Mouse (Mus musculus) limb, embryonic 11.5 days (tissue): Measurements from ENCODE around the gene Tagln3. TPM values are rescaled to one million over a fixed set of nuclear protein-coding genes. Genes with fewer than 3 reads are reported as not detected.
A peak's percentile ranks its signal among the peaks of the same experiment; 100 is the strongest.

Experiments
- ATAC-seq: fragments of 200-750 bp; cut with Nextera tagmentation; 2 replicates; pipeline ENCODE4 v1.8.0; 2017; ENCODE audit warnings: low read depth; ENCODE audit not compliant: insufficient number of reproducible peaks, low FRiP score, low TSS enrichment
- DNase-seq: peaks from one replicate; pipeline ENCODE4 v3.0.0-alpha.2; 2015; ENCODE audit warnings: low spot score
- H3K27ac ChIP-seq: fragments of 300-500 bp; sonication (generic); replicated peaks from 2 replicates; pipeline ENCODE4 v1.5.1; 2014; ENCODE audit warnings: low read depth, mild to moderate bottlenecking, low read length
- H3K27me3 ChIP-seq: fragments of 300-500 bp; sonication (generic); 2 replicates; pipeline ENCODE4 v1.6.1; 2014; ENCODE audit warnings: mild to moderate bottlenecking, low read length, mixed read lengths; ENCODE audit not compliant: control insufficient read depth, insufficient read depth
- H3K36me3 ChIP-seq: fragments of 300-500 bp; sonication (generic); 2 replicates; pipeline ENCODE4 v1.6.1; 2014; ENCODE audit warnings: mild to moderate bottlenecking, low read length, moderate library complexity, mixed read lengths; ENCODE audit not compliant: control insufficient read depth, insufficient read depth
- H3K4me1 ChIP-seq: fragments of 300-500 bp; sonication (generic); 2 replicates; pipeline ENCODE4 v1.6.1; 2014; ENCODE audit warnings: low read length, mixed read lengths; ENCODE audit not compliant: control insufficient read depth, insufficient read depth
- H3K4me2 ChIP-seq: fragments of 300-500 bp; sonication (generic); 2 replicates; pipeline ENCODE4 v1.6.1; 2014; ENCODE audit warnings: low read depth, mild to moderate bottlenecking, moderate library complexity; ENCODE audit not compliant: severe bottlenecking
- H3K4me3 ChIP-seq: fragments of 300-500 bp; sonication (generic); 2 replicates; pipeline ENCODE4 v1.5.1; 2014; ENCODE audit warnings: low read depth, low read length
- H3K9ac ChIP-seq: fragments of 300-500 bp; sonication (generic); 2 replicates; pipeline ENCODE4 v1.6.1; 2014; ENCODE audit warnings: mild to moderate bottlenecking, low read length
- H3K9me3 ChIP-seq: fragments of 300-500 bp; sonication (generic); 2 replicates; pipeline ENCODE4 v1.6.1; 2016; ENCODE audit warnings: low read length; ENCODE audit not compliant: control insufficient read depth
- WGBS: fragments of 180-500 bp; shearing (Covaris S2); extraction: QIAGEN DNeasy Blood & Tissue Kit; methylation state at CpG from one replicate; pipeline ENCODE4 v1.1.7; 2014; 5-methylcytosine and 5-hydroxymethylcytosine counted together
- polyA plus RNA-seq: library from polyadenylated mRNA; unstranded; fragments of >200 nt; fragmentation: Nextera tagmentation; extraction: Ambion mirVana; gene quantifications from 2 replicates; pipeline ENCODE4 v1.2.1, GENCODE M21; 2014

Tagln3 gene
- polyA plus RNA-seq, 1 experiment from 2014 or later, result 29.2 TPM

DNA sequence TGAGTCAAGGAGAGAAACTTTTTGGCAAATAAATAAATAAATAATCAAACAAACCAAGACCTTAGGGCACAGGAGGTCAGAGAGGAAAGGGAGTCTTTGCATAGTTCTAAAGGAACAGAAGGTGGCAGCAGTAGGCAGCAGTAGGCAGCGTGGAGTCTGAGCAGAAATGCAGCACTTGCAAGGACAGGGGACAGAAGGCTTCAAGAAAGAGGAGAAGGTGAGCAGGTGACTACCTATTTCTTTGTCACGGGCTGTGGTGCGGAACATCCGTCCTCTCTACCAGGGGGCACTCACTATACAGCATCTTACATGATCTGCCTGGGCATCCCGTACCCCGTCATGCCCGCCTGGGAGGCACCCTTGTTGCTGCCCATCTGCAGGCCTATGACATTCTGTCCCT, 13.1 kb downstream of the Tagln3 start:
- no peaks in the 10 kb centered on the region for H3K36me3 ChIP-seq
- no peak overlapping the region for H3K9ac ChIP-seq
- WGBS, result 77% methylated on average over 7 of the region's 7 CpGs
- H3K27ac ChIP-seq, result no peak overlapping the region
- no peaks in the 10 kb centered on the region for H3K4me1 ChIP-seq
- H3K4me2 ChIP-seq, result no peak overlapping the region
- H3K27me3 ChIP-seq, result no peaks in the 10 kb centered on the region
- ATAC-seq (0 out of 2 replicates have a peak, but pooled peaks have one; percentile 17), DNase-seq (peak; percentile 25)
- no peak overlapping the region for H3K4me3 ChIP-seq
- H3K9me3 ChIP-seq, result no peaks in the 10 kb centered on the region

DNA sequence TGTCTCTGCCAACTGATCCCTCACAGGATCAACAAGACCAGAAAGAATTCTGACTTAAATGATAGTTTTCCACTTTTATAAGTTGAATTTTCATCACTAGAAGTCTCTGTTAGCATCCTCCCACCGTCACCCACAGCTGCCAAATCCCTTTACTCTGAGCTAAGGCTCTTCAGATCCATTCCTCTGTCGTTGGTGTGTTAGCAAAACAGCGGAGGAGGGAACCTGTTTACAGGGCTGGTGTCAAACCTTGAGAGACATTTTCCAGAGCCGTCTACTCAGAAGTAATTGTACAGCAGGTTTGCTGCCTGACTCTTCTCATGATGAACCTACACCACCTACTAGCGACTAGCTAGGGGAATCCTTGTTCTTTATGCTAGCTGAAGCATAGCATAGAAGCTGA, 25.1 kb downstream of the Tagln3 start:
- no peak overlapping the region for H3K4me2 ChIP-seq

DNA sequence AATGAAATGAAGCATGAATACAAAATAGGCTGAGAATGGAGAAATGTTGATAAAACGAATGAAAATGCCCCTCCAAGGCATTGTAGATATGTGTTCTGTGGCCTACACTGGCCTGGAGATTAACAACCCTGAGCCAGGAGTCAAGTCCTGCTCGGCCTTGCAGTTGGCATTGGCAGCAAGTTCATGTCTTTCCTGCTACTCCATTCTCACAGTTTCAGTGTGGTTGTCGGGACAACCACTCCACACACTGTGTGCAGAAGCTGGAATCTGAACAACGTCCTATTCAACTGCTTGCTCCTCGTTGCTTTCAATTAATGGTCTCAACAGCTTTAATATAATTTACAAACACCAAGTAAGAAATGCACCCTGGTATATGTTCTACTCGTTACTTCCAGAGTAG, 26.4 kb downstream of the Tagln3 start:
- Histone ChIP-seq H3K4me3 (no peak overlapping the region), H3K27ac (no peak overlapping the region), H3K9me3 (no peaks in the 10 kb centered on the region), H3K4me1 (no peaks in the 10 kb centered on the region), H3K4me2 (no peak overlapping the region), H3K27me3 (no peaks in the 10 kb centered on the region), H3K36me3 (no peaks in the 10 kb centered on the region), H3K9ac (no peak overlapping the region)
- WGBS, result 82% methylated on average over 6 of the region's 6 CpGs
- ATAC-seq, result no peak
- no peak for DNase-seq

More for the DNA sequence above, 25.1 kb downstream of the Tagln3 start:
- no peak overlapping the region for H3K4me3 ChIP-seq
- ATAC-seq (no peak), DNase-seq (no peak)
- no peaks in the 10 kb centered on the region for H3K27me3 ChIP-seq
- H3K36me3 ChIP-seq, result no peaks in the 10 kb centered on the region
- H3K4me1 ChIP-seq, result no peaks in the 10 kb centered on the region
- H3K9ac ChIP-seq, result no peak overlapping the region
- WGBS, result 51% methylated on average over 5 of the region's 5 CpGs
- H3K27ac ChIP-seq, result no peak overlapping the region
- H3K9me3 ChIP-seq, result no peaks in the 10 kb centered on the region

DNA sequence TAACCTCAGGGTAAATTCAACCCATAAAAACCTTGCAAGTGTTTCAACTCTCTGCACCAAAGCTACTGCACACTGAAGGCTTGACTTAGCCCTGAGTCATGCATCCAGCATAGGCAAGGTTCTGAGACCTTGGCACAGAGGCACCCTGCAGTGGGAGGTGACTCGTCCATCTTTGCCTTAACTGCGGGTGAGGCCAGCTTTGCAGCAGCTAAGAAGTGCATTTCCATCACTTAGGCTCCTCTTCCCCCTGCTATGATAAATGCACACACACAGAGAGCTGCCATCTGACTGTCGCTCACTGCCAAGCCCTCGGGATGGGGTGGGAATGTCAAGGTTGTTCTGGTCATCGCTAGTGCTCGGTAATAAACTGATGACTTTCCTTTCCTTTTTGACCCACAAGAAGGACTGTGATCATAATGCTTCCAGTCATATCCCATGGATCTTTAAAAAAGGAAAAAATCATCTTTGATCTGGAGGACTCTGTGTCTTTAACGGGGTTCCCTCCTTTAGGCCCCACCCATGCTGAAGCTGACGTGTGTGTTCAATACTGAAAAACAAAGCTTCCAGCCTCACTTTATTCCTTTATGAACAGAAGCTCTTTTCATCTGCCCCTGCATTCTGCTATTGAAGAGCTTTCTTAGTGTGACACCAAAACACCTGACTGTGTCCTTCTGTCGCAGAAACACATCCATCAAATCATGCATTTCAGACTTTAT, 28.8 kb downstream of the Tagln3 start:
- WGBS, result 84% methylated on average over 9 of the region's 9 CpGs

DNA sequence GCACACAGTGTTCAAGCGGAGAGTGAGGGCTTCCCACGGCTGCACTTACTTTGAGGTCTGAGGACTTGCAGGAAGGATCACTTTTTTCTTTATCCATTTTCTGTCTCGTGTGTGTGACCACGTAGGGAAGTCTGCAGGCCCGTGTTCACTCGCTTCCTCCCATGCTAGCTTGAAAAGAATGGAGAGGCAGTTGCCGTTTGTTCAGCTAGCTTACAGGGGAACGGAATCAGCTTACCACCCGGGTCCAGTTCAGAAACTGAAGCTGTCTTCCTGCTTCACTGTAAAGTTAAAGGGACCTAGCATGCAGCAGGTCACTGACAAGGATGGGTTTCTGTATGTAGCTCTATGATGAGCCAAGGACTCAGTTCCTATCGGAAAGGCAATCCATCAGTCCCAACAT, 30.9 kb downstream of the Tagln3 start, which contains the start of gene Tmprss7:
Gene Tmprss7, minus strand, starts transcription at position 101 of the 400 bp plus-strand sequence.
- Histone ChIP-seq H3K27me3 (no peaks in the 10 kb centered on the region), H3K4me1 (no peaks in the 10 kb centered on the region), H3K9me3 (no peaks in the 10 kb centered on the region), H3K4me2 (no peak within 1 kb of the TSS), H3K27ac (no peak within 1 kb of the TSS), H3K9ac (no peak within 1 kb of the TSS), H3K36me3 (no peaks in the 10 kb centered on the region), H3K4me3 (no peak within 1 kb of the TSS)
- 80% methylated on average over 10 of the region's 10 CpGs for WGBS
- ATAC-seq (no peak), DNase-seq (no peak)

More for the DNA sequence above, 28.8 kb downstream of the Tagln3 start:
- ATAC-seq (no peak), DNase-seq (no peak)
- Histone ChIP-seq H3K27me3 (no peaks in the 10 kb centered on the region), H3K4me3 (no peak overlapping the region), H3K36me3 (no peaks in the 10 kb centered on the region), H3K4me2 (no peak overlapping the region), H3K4me1 (no peaks in the 10 kb centered on the region), H3K9ac (no peak overlapping the region), H3K27ac (no peak overlapping the region), H3K9me3 (no peaks in the 10 kb centered on the region)

DNA sequence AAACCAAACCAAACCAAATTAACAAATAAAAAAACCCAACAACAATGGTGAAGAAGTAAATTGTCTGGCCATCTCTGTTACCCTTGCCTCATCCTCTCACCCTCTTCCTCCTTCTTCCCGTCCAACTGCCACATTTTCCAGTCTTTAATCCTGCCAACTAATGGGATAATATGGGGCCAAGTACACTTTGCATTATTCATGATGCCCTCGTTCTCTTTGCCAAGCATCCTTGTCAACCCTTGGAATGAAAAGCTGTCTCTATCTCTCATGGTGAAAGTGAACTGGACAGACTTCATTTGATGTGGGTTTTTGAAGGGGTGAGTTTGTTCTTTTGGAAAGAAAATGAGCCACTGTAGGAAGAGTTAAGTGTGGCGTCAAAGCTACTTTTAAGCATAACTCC, 31.6 kb downstream of the Tagln3 start:
- Histone ChIP-seq H3K36me3 (no peaks in the 10 kb centered on the region), H3K27me3 (no peaks in the 10 kb centered on the region), H3K9ac (no peak overlapping the region), H3K9me3 (no peaks in the 10 kb centered on the region), H3K4me3 (no peak overlapping the region), H3K27ac (no peak overlapping the region), H3K4me1 (no peaks in the 10 kb centered on the region), H3K4me2 (no peak overlapping the region)
- 77% methylated on average over 3 of the region's 3 CpGs for whole genome bisulfite sequencing
- DNase-seq (no peak), ATAC-seq (no peak)

DNA sequence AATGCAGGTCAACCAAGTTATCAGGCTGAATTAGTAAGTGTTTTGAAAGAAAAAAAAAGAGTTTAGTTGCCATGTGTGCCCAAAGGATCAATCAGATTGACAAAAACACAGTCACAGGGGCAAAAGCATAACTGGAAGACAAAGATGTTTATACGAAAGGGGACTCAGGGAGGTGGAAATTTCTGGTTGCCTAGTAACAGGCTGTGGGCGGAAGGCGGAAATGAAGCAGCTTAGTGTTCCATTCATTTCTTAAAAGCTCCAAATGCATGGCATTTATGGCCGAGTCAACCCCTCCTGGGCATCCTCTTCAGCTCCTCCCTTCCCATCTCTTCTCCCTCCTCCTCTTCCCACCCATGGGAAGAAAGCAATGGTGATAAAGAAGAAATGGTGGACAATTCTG, 34.2 kb downstream of the Tagln3 start:
- Histone ChIP-seq H3K9me3 (no peaks in the 10 kb centered on the region), H3K27ac (no peak overlapping the region), H3K4me3 (no peak overlapping the region), H3K36me3 (no peaks in the 10 kb centered on the region), H3K4me2 (no peak overlapping the region), H3K4me1 (no peaks in the 10 kb centered on the region), H3K27me3 (no peaks in the 10 kb centered on the region), H3K9ac (no peak overlapping the region)
- WGBS, result 61% methylated on average over 4 of the region's 4 CpGs
- DNase-seq, result no peak
- ATAC-seq, result no peak

DNA sequence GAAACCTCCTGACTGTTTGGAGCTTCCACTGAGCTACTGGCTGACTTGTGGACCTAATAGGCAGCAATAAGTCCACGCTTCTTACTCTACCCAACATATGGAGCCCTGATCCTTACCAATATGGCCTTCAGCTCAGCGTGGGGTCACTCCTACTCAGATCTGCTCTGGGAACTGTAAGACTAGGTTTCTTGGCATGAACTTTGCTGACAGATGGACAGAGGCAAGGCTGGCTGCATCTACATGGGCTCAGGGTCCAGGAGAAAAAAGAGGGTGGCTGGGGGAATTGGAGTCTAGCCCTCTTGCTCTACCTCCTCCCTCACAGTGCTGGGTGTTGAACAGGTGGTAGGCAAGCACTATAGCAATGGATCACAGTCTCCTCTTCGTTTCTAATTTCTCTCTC, 37.6 kb downstream of the Tagln3 start:
- Histone ChIP-seq H3K4me2 (no peak overlapping the region), H3K27ac (no peak overlapping the region), H3K27me3 (no peaks in the 10 kb centered on the region), H3K4me1 (no peaks in the 10 kb centered on the region), H3K36me3 (no peaks in the 10 kb centered on the region), H3K4me3 (no peak overlapping the region), H3K9me3 (no peaks in the 10 kb centered on the region), H3K9ac (no peak overlapping the region)
- WGBS, result 83% methylated on average over 3 of the region's 3 CpGs
- ATAC-seq (no peak), DNase-seq (no peak)

DNA sequence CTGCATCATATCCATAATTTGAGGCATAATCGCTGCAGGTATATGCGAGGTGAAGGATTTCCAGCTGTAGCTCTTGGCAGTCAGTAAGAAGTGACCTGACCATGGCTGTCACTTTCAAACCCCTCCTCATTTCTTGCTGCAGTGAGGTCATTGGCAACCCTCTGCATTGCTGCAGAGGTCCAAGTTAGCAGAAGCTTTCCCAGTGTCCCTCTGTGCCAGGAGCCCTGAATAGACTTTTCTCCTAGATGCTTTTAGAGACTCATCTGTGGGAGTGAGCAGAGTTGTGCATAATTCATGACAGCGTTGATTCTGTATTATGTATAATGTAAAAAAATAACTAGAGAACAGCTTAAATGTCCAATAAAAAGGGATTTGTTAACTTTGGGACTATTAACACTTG, 39.1 kb downstream of the Tagln3 start:
- no peaks in the 10 kb centered on the region for H3K27me3 ChIP-seq
- no peaks in the 10 kb centered on the region for H3K9me3 ChIP-seq
- no peak overlapping the region for H3K4me2 ChIP-seq
- no peak overlapping the region for H3K4me3 ChIP-seq
- H3K4me1 ChIP-seq, result no peaks in the 10 kb centered on the region
- no peak overlapping the region for H3K9ac ChIP-seq
- DNase-seq (no peak), ATAC-seq (no peak)
- H3K36me3 ChIP-seq, result no peaks in the 10 kb centered on the region
- WGBS, result 74% methylated on average over 3 of the region's 3 CpGs
- no peak overlapping the region for H3K27ac ChIP-seq
